Mouse (Mus musculus): ENCODE results near the gene Cacna1a.
"Not testable (repeated sequence)": the region's sequence is repeated elsewhere in the genome, so short reads cannot be mapped to it uniquely, and the experiment has no call there.

Gene Cacna1a

DNA sequence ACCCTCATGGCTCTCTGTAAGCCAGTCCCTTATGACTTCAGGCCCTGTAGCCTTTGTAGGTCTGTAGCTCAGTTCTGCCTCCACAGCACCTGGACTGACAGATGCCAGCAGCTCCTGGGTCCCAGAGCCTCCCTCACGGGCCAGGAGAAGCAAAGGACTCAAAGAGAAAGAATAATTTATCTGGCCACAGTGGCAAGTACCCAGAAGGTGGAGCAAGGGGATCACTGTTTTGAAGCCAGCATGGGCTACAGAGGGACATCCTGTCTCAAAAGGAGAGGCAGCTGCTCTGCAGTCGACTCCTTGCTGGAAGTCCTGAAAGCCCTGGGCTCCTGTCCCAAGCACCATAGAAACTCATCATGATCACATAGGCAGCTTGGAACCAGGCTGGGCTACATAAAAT lies 198.0 kb downstream of the Cacna1a start:
- no peak for DNase-seq (ENCODE audit: low read depth, low spot score)

DNA sequence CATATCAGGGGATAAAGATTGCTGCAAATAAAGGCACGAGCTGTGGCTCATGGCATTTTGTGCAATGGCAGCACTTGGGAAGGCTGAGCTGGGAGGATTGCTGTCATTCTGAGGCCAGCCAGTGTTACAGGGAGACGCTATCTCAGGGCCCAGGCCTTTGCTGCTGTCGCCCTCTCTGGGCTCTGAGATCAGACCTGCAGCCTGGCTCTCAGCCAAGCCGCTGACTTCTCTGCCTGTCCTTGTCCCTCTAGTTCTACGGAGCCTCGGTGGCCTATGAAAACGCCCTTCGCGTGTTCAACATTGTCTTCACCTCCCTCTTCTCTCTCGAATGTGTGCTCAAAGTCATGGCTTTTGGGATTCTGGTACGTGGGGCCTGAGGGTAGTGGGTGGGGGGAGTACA lies 200.3 kb downstream of the Cacna1a start:
- no peak for DNase-seq (ENCODE audit: low read depth, low spot score)

DNA sequence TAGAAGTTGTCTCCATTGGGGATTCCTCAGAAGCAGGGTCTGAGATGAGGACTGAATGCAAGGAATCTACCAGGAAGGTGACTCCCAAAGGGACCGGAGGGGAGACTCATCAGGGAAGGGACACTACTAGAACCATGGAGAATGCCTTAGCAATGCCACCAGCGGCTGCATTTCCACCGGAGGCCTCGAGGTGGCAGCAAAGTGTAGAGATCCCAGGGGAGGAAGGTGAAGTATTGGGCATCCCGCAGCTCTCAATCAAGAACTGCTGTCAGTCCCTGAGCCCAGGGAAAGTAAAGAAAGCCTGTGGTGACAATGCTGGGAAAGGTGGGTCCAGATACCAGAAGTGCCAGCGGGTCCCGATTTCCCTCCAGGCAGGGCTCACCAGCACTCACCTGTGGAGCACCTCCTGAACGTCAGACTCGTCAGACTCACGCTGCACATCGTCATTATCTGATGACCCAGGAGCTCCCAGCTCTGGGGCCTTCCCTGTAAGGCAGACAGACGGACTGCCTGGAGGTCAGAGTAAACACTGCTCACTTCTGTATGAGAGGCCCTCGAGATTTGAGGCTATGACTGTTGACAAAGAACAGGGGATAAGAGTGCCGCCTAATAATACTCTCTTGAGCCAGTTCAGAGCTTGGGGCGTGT lies 203.9 kb downstream of the Cacna1a start:
- DNase-seq (ENCODE audit: low read depth, low spot score) = peak; percentile 62

DNA sequence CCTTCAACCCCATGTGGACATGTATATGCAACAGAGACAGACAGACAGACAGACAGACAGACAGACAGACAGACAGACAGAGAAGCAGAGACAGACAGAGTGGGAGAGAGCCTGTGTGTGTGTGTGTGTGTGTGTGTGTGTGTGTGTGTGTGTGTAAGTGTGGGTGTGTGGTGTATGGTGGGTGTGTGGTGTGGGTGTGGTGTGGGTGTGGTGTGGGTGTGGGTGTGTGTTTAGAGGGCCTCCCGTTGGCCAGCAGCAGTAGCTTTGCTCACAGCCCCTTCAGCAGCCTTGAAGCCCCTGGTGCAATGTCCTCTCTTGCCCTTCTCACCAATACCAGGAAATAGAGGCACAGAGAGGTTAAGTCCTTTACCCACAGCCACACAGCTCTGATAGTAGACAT lies 204.9 kb downstream of the Cacna1a start:
- DNase-seq (ENCODE audit: low read depth, low spot score) = no peak

DNA sequence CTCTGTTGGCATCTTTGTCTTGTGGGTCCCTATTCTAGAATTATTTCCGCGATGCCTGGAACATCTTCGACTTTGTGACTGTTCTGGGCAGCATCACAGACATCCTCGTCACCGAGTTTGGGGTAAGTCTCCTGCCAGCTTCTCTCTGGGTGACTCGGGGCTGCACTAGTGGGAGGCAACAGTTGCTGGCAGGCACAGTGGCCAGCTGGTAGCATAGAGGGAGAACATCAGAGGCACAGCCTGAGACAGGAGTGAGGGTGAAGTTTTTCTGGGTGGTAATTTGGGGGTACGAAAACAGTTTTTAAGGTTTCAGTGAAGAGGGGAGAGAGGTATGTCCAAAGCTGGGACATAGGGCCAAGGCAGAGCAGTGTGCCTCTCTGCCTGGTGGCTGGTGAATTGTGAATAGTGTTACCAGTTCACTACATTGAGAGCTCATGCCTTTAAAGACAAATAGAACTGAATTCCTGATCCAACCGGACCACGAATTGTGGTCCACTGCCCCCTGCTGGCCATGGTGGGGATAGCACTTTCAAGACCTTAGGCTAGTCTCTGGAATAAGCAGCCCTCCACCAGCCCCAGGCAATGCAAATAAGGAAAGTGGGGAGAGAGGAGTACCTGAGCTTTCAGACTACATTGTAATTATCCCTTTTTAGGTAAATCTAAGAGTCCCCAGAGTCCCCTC lies 206.0 kb downstream of the Cacna1a start:
- peak; percentile 60 for DNase-seq (ENCODE audit: low read depth, low spot score)

DNA sequence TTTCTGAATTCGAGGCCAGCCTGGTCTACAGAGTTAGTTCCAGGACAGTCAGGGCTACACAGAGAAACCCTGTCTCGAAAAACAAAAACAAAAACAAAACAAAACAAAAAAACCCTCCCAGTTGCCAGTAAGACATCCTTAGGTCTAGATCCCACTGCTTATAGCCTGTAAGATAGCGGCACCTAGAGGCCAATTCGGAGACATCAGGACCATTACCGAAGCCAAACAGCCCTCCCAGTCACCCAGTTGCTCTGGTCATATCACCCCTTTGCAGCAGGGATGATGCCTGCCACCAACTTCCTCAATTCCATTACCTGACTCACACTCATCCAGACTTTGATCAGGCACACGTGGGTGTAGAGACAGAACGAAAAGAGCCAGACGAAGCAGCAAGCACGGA lies 207.4 kb downstream of the Cacna1a start:
- DNase-seq (ENCODE audit: low read depth, low spot score) = peak; percentile 55

DNA sequence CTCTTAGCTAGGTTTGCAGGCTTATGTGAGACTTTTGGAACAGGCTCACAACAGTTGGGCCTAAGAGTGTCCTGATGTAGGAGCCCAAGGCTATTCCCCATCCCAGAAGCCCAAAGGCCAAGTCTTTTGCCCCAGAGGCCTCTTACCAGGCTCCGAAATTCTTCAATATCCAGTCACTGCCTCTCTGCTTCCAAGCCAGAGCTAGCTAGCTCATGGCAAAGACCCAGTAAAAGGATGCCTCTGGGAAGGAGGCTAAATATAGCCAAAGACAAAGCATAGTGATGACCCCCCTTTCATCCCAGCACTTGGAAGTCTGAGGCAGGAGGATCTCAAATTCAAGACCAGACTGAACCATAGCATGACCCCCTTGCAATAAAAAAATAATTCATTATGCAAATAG lies 211.2 kb downstream of the Cacna1a start:
- no peak for DNase-seq (ENCODE audit: low read depth, low spot score)

DNA sequence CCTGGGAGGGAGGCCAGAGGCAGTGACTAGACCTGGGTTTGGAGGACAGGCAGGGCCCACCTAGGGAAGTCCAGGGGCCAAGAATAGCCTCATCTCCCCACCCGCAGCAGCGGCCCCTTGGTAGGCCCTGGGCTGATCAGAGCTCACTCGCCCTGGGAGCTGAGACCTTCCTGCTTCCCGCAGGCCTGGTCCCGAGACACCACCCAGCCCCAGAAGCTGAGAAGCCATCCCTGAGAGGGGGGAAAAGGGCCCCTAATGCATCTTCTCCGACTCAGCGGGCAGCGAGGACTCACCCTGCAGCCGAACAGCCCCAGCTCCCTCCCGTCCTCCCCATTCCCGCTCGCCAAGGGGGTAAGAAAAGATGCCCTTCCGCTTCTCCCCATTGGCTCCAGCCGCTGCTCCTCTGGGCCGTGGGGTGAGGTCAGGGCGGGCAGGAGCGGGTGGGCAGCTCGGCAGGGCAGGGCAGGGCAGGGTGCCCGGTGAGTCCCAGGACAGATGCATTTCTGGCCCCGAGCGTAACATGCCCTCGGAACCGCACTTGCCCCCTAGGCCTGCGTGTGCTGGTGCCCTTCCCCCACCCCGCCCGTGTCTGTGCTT lies 212.2 kb downstream of the Cacna1a start:
- DNase-seq (ENCODE audit: low read depth, low spot score) = no peak

DNA sequence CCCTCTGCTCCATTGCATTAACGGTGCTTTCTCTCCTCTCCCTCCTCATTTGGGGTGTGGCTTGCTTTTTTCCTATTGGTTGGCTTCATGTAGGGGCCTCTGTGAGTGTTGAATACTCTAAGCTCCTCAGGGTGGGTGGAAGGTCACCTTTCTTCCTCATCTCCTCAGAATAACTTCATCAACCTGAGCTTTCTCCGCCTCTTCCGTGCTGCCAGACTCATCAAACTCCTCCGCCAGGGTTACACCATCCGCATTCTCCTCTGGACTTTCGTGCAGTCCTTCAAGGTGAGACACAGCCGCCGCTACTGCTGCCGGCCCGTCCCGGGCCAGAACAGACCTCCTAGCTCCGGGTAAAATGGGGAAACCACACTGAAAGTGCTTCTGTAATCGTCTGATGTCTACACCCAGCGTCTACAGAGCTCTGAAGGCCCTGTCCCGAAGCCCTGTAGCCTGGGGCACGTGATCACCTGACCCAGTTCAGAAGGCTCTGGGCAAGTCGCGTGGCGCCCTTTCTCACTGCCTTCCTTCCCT lies 213.0 kb downstream of the Cacna1a start:
- DNase-seq (ENCODE audit: low read depth, low spot score) = no peak

DNA sequence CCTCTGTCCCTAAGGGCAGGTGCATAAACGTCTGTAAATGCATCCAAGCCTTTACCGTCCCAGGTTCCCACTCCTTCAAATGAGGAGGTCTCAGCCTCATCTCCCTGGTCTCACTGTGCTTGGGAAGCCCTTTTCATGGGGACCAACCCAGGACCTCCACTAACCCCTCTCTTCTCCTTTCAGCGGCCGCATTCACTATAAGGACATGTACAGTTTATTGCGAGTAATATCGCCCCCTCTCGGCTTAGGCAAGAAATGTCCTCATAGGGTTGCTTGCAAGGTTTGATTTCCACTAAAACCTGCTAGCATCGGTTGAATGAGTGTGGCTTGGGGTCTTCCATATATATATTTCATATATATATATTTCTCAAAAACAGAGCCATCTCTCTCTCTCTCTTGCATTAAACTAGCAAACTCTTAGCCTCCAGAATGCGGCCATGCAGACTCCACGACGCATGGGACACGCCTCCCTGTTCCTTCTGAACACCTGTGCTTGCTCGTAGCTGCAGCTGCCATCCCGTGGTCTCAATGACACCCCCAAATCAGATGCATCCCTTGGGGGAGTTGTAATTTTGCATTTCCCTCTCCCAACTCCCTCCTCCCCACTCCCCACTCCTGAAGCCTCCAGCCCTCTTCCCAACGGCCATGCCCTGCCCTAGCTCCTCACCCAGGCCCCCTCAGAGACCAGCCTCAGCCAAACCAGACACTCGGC lies 226.4 kb downstream of the Cacna1a start:
- DNase-seq (ENCODE audit: low read depth, low spot score) = peak; percentile 66

DNA sequence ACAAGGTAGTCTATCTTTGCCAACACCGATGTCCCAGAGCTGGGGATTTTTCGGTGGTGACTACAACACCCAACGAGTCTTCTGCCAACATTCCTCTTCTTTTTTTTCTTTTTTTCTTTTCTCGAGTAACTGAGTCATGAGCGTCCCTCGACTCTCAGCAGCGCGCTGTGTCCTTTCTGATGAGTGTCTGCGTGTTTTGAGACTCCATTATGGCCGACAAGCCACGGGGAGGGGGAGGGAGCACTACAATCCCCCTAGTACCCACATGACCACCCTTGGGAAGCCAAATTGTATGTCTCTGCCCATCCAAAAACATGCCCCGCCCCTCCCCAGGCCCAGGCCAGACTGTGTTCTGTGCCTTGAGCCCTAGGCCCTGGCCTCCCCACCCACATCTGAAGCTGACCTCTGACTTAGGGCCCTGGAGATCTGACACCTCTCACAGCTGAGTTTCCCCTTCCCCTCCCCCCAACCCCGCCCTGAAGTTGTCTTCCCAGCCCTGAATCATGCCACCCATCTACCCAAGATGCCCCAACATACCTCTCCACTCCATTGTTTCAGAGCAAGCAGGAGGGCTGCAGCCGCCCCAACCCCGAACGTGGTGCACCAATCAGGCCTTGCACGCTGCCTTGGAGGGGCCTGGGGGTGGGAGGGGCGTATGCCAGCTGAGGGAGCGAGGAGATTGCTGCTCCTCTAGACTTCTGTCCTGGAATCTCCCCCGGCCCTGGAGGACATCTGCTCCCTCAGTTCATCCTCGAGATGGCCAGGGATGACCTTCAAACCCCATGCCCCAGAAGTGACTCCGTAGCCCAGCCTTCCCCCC lies 227.6 kb downstream of the Cacna1a start:
- no peak for DNase-seq (ENCODE audit: low read depth, low spot score)

DNA sequence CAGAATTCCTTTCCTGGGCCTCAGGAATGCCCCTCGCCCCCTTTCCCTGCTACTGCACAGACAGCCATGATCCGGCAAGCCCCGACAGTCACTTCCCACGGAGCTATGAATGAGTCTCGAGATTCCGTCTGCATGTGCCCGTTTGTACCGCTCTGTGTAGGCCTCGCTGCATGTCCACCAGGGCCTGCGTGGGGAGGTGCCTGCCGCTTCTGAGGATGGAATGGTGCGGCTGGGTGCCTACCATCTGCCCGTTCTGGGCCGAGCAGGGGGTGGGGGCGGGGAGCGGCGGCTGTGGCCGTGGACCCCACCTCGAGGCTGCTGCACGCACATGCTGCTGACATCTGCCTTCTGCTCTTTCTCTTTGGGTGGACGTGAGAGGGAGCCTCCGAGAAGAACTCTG lies 228.8 kb downstream of the Cacna1a start:
- no peak for DNase-seq (ENCODE audit: low read depth, low spot score)

DNA sequence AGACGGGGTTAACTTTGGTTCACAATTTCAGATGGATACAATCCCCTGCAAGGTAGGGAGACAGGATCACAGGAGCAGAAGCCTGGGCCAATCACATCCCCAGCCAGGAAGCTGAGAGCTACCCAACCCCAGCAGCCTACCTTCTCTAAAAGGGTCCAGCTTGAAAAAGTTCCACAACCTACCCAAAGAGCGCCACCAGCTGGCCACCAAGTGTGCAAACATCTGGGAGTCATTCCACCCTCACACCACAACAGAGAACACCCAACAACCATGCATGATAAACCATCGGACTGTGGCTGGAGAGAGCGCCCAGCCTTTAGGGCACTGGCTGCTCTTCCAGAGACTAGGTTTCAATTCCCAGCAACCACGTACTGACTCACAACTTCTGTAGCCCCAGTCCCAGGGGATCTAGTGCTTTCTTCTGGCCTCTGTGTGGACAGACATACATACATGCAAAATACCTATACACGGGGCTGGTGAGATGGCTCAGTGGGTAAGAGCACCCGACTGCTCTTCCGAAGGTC lies 232.9 kb downstream of the Cacna1a start:
- DNase-seq (ENCODE audit: low read depth, low spot score) = no peak

DNA sequence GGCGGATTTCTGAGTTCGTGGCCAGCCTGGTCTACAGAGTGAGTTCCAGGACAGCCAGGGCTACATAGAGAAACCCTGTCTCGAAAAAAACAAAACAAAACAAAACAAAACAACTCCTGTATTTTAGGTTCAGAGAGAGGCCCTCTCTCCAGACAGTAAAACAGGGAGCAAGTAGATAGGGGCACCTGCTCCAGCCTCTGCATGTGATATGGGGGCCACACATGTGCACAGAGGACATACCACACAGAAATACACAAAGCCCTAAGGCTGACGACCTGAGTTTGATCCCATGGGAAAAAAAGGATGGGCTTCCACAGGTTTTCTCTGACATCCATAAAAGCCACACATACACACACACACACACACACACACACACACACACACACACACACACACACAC lies 235.2 kb downstream of the Cacna1a start:
- not testable (repeated sequence) for DNase-seq (ENCODE audit: low read depth, low spot score)

DNA sequence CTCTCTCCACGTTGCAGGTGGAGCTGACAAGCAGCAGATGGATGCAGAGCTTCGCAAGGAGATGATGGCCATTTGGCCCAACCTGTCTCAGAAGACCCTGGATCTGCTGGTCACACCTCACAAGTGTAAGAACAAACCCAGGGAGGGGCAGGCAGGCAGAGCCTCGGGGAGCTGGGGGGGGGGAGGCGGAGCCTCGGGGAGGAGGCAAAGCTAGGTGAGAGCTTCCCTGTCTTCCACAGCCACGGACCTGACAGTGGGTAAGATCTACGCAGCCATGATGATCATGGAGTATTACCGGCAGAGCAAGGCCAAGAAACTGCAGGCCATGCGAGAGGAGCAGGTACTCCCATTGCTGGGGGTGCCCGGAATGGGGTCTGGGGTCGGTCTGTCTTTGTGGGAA lies 241.3 kb downstream of the Cacna1a start:
- DNase-seq (ENCODE audit: low read depth, low spot score) = peak; percentile 86

DNA sequence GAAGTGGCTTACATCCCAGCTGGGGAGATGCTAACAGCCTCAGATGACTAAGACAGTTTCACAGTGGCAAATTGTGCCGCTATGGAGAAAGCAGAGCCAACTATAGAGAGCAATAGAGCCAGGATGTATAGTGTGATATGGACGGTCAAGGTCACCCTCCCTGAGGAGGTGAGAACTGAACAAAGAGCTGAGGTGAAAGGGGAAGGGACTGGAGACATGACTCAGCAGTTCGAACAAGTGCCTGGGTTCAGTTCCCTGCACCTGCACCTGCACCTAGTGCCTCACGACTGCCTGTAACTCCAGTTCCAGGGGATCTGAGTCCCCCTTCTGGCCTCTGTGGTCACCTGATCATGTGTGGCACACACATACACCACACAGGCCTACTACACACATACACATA lies 241.9 kb downstream of the Cacna1a start:
- peak; percentile 86 for DNase-seq (ENCODE audit: low read depth, low spot score)

DNA sequence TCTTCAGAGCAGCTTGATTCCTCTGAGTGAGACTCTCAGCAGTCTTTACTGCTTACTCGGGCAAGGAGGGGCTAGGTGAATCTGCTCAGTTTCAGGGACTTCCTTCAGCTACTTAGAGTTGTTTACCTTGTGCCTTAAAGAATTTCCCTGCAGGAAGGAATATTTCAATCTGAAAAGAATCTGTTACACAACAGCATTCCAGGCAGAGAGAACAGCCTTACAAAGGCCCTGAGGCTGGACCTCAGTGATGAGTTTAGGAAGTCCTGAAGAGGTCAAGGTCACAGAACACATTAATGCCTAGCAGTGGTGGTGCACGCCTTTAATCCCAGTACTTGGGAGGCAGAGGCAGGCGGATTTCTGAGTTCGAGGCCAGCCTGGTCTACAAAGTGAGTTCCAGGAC lies 243.6 kb downstream of the Cacna1a start:
- DNase-seq (ENCODE audit: low read depth, low spot score) = no peak

DNA sequence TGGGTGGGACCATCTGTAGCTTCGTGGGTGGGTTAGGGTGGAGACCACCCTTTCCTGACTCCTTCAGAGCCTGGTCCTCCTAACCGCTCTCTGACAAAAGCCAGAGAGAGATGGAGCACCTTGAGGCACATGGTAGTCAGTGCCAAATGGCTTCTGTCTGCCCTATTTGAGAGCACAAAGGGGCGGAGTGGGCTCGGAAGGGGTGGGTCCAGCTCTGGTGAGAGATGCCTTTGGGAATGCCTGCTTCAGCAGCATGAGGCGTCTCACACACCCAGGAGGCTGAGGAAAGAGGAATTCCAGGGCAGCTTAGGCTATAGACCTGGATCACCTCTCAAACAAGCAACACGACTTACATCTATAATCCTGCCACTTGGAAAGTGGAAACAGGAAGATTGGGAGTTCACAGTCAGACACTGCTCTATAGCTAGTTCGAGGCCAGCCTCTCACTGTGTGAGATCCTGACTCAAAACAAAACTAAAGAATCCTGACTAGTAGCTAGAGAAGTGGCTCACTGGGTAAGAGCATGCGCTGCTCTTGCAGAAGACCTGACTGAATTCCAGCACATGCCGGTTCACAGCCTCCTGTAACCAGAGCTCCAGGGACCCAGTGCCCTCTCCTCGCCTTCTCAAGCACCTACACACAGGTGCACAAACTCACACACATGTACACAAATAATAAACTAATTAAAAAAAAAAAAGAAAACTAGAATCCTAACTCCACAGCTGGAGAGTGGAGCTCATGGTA lies 245.8 kb downstream of the Cacna1a start:
- no peak for DNase-seq (ENCODE audit: low read depth, low spot score)

DNA sequence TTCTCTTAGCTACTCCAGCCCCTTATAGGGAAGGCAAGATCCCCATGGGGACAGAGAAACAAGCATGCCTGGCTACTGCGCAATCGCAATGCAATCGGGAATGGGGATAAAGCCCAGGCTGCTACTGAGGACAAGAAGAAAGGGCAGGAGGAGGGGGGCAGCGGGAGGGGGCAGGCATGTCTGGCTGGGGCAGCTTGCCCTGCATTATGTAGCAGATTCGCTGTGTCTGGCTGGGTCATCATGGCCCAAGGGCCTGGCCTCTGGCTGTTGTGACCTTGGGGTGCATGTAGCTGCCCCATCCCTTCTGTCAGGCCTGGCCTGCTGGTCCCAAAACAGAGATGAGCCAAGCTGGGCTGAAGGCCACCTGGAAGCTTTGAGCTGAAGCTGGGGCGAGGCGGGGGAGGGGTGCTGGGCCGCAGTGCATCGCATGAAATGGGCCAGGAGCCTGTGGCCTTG lies 246.6 kb downstream of the Cacna1a start:
- no peak for DNase-seq (ENCODE audit: low read depth, low spot score)

DNA sequence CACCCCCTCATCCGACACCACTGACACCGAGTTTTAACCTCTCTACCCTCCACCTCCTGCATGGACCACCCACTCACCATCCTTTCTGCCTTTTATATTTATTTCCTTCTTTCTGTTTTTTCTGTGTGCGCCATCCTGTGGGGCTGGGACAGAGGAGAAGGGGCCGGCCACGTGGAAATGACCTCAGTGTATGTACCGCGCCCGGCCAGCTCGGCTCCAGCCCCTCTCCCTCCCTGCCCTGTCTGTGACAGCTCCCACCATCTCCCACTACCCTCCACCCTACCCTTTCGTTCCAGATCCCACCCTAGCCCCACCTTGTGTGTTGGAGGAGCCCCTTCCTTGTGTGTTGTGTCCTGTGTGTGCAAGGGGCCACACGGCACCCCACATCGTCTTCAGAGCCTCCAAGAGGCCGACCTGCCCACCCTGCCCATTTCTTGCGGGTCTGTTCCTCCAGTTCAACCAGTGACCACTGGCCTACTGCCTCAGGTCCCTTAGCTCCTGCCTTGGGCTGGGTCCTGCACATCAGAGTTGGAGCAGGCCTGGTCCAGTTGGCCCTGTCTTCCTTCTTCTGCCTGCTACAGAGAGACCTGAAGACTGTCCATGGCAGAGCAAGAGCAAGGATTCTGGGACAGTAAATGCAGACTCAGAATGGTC lies 247.3 kb downstream of the Cacna1a start:
- DNase-seq (ENCODE audit: low read depth, low spot score) = no peak

Data from A20 (cell line).